Mouse (Mus musculus) ES-CJ7 (cell line): ENCODE measurements at regions not wholly inside any gene's neighbourhood (a gene's known extent, or its start where the extent isn't known, plus 50 kb on each side); places are given as distances from the start of the nearest gene placed in this dataset.

ENCODE experiments used
- DNase-seq: peaks from one replicate; pipeline ENCODE4 v3.0.0; 2011; ENCODE audit warnings: low read depth, low spot score

DNA sequence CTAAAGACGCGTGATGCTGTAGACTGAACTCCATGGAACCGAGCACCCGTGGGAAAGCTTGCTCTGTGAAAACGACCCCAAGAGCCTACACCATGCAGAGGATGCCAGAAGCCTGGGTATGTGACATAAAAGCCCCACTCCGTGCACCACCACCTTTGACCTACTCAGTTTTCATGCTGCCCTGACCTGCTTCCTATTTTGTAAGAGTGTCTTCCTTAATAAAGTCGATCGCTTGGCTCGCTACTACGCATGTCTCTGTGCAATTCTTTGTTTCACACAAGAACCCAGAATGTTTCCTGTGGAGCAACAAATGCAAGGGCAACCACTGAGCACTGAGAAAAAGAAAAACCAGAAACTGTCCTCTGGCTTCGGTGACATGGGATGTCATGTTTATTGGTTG is 60.5 kb downstream of the Sec61b start:
- DNase-seq, result no peak

DNA sequence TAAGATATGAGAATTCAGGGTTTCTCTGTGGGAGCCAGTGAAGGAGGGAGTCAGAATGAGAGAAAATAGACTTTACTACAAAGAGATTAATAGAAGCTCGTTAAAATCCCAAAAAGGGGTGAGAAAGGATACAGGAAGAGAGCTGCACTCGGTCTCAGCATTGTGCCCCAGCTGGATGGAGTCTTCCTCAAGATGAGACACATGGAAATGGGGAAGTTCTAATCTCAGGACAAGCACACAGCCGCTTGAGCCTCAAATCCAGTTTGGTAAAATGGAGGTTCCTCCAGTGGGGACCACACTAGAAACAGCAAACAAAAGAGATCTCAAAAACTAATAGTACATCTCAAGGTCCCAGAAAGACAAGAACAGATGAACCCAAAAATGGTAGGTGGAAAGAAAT is 93.2 kb downstream of the Sec61b start:
- DNase-seq, result no peak

DNA sequence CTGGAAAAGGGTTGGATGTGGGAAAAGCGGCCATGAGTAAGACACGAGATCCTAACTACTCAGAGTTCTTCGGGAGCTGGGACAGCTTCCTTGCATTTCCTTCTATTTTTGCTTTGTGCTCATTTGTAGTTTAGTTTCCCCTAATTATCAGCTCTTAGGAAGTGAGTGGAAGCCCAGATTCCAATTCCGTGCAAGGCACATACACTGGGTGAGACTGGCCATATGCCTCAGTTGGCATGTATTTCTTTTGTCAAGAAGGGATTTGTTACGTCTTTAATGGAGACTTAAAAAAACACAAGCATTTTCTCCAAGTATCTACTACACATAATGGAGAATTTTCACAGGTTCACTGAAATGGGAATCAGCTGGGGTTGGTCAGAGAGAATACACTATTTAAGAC is 96.4 kb downstream of the Sec61b start:
- no peak for DNase-seq

DNA sequence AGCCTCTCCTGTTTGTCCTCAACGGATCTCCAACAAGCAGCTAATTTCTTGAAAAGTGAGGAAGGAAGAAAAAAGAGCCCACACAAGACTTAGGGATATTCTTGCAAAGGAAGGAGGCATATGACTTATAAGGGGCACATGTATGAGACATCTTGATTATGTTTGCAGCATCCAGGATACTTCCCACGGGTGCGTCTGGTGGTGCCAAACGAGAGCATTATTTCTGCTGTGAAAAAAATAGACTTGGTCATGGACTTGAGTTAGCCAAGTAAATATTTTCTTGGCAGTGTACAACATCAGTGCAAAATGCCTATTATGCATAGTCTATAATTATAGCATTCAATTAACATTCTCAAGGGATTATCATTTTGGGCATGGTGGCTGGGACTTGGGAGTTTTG is 101.6 kb downstream of the Sec61b start:
- no peak for DNase-seq

DNA sequence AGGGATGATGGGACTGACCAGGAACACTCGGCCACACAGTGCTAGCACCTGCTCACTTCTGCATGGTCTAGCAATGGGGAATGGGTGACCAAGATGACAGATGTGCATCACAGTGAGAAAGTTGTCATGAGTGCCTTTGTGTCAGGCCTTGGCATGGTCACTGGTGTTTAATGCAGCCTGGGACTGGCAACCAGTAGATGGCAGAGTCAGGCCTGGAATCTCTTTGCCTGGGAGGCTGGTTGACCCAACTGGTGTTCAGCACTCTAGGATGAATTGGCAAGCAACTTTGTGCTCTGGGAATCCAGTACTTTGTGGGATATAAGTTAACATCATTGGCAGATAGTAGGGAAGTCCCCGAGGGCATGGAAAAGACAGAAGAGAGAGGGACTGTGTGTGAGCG is 103.0 kb downstream of the Sec61b start:
- DNase-seq, result no peak

DNA sequence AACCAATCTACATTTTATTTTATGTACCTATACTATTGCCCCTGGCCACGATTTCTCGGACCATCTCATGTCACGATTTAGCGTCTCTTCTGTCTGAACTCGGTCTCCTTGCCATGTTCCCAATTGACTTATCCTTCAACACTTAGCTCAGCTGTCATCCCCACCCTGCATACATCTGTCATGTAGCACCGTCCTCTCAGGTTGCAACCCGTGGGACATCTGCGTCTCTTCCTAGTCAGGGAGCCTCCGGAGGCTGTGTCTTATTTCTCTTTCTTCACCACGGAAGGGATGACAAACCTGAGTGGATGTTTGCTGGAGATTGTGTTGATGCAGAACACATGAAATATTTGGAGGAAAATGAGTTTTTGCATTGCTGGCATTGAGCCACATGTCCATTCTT is 104.2 kb downstream of the Sec61b start:
- no peak for DNase-seq

DNA sequence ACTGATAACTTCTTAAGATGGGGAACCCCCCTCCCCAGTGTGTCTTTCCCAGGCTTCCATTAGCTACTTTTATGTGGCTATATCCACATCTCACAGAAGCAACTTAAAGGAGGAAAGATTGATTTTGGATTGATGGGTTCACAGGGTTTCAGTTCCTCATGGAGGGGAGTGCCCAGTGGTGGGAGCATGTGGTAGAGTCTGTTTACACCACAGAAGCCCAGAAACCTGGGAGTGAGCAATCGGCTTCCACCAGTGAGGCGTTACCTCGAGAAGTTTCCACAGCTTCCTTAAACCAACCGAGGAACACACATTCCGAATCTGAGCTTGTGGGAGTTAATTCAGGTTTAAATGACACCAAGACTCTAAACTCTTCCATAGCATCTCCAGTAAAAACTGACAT is 106.1 kb downstream of the Sec61b start:
- DNase-seq, result no peak

DNA sequence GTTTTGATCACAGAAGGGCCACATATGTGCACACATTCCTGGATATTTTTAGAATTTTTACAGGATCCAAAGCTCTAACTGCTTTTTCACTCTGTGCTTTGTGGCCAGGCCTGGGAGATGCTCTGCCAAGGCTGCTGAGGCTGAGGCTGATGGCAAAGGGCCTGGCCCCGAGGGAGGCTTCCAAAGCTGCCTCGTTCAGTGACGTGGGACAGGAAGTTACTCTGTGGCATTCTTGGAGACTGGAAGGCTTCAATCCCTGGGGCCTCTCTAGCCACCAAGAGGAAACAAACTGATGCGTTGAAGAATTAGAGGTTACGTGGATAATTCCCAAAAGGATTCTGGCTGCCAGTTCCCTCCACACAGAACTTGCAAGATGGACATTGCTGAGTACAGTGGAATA is 112.8 kb downstream of the Sec61b start:
- DNase-seq, result no peak

DNA sequence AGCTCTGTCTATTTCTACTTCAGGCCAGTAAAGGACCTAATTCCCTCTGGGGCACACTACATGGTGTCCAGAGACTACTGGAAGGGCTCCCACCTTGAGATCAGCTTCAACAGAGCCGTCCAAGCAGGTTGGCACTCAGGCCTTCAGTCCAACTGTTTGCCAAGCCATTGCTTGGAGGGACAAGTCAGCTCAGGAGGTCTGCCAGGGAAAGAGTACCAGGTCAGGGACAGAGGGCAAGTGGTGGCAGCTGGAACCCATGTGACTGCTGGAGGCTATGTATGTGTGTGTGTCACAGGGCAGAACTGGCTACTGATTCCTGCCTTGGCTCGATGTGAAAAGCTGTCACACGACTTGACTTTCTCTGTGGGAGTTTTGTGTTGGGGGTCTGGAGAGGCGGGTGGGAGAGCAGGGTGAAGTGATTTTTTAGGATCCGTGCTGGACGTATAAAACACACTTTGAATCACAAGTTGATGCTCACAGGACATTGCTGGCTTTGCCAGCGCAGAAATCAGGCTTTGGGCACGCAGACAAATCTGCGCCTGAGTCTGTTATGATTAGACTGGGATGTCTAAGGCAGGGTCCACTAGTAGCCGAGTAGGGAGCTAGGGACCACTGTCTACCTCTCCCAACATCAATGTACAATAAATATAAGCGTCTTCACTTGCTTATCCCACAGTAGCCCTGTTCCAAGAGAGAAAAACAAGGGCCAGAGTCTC is 118.0 kb downstream of the Sec61b start:
- DNase-seq, result no peak

DNA sequence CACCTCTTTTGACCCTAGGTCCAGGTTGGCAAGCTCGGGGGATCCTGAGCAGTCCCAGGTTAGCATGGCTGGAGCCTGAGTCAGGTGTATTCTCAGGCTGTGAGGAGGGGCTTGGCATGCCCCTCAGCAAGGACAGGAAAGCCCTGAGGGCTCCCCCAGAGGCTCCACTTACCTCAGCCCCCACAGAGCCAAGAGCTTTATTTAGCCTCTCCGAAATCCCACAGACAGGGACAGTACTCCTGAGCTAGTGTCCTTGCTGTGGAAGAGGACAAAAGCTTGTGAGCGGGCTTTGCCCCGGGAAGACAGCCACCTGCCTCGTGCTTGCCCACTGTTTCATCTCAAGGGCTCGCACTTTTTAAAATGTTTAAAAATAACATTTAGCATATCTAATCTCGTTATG is 118.7 kb downstream of the Sec61b start:
- DNase-seq, result no peak

DNA sequence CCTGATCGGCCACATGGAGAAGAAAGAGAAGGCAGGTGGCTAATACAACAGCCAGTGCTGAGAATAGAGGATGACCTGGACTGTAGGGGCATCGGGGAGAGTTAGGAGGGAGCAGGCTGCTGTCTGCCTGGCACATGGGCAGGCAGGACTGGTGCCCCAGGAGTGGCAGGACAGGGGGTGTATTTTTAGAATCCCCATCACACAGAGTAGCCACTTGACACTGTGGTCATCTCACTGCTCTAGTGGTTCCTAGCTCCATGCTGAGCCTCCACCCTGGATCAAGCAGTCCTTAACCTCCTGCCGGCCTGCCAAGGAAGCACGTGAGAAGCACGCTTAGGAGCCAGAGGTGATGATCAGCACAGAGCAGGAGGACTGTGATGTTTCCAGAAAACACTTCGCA is 119.7 kb downstream of the Sec61b start:
- DNase-seq, result no peak

DNA sequence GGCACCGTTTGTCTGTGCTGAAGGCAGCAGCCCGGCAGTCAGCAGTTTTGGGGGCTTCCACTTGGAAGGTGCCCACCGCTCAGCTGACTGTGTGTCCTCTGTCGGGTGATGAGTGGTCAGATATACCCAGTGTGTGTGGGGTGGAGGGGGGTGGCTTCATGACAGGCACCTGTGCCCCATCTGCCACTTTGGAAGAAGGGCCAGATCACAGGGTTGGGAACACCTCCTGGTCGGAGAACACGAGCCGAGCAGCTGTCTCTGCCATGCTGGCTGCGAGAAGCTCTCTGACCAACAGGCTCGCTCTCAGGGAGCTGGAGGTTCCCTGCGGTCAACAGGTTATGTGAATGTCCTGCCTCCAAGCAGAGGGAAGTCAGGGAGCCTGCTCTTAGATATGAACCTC is 121.4 kb downstream of the Sec61b start:
- DNase-seq, result no peak

DNA sequence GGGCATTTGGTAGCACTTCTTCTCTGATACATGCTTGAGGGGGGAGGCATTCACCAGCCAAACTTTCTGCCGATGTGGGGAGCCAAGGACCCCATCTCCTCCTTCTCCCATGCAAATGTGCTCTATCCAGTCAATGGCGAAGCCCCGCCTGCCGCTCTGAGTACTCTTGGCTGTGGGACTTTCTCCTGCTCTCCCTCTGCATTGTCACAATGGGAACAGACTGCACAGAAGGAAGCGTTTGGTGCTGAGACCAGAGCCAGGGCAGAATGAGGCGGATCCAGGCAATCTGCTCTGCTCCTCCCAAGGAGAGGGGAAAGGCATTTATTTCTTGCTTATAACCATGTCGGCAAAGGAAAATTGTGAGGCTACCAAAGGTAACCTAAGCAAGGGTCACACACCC is 123.1 kb downstream of the Sec61b start:
- peak; percentile 4 for DNase-seq

DNA sequence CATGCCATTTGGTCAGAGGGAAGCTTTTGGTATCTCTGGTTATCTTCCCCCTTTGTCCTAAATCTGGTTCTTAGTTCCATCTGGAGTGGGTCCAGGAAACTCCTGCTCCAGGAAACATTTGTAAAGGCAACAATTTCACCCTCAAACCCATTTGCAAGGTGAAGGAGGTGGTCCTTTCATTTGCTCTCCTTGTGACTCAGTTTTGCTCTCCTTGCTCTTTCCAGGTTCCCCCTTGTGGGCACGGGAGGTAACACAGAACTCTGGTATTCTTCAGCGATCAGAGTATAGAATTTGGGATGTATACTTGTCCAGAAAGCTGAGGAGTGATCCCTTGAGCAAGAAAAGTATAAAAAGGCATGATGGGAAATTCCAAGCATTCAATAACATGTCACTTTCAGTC is 123.8 kb downstream of the Sec61b start:
- DNase-seq, result peak; percentile 21

DNA sequence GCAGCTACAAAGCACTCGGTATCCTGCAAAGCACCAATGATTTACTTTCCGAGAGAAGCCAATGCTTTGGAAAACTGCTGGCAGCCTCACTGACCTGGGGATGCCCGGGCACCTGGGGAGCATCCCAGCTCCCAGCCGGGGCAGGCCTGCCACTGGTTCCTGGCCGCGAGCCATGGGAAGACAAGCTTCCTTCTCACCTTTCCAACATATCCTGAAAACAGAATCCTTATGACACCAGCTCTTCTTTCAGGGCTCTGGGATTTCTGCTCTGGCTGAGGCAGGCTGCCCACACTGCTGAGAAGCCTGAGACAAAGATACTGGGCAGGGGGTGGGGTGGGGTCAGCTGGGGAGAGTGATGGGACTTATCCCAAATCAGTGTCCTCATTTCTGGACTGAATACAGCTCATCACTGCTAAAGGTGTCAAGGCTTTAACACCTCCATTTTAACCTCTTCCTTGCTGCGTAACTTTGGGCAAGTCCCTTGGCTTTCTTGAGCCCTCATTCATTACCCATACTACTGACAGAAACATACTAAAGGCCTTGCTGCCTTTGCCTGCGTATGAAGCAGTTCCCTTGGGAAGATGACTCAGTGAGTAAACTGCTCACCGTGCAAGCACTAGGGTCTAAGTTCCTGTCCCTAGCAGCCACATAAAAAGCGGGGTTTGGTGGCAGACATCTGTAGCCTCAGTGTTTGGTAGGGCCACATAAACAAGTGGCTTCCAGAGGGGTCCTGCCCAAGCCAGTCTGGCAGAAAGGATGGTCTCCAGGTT is 127.0 kb downstream of the Sec61b start:
- DNase-seq, result no peak

DNA sequence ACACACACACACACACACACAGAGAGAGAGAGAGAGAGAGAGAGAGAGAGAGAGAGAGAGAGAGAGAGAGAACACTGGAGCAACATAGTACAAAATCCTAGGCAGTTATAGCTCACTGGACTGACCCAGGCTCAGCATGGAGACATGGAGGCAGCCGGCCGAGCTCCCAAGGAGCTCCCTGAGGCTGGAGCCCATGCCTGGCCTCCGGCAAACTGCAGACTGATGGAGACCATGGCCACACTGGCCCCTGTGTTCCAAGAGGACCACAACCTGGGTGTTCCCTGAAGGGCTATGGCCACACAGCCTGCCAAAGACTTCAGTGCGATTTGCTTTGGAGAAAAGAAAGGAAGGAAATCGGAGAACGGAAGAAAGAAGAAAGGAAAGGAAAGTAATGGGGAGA is 128.9 kb downstream of the Sec61b start:
- DNase-seq, result no peak

DNA sequence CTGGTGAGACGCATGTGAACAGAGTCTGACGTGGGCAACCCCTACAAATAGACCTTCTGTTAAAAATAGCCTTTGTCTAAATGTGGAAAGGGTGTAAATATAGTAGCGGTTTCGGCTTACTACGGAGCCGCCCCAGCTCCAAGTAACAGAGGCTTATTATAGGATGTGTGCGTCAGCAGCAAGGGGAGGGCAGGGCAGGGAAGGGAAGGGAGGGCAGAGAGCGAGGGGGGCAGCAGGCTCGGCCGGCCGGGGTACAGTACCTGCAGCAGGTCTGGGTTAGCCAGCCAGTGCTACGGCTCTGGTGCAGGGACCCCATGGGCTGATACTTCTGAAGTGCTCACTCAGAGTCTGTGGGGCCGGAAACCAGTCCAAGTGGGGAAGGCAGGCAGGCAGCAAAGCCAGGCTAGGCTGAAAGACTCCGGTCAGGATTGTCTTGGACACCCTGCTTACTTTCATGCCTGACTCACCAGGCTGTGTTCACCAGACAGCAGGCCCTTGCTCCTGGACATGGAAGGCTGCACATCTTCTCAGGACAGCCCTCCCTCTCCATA is 129.5 kb downstream of the Sec61b start:
- no peak for DNase-seq

DNA sequence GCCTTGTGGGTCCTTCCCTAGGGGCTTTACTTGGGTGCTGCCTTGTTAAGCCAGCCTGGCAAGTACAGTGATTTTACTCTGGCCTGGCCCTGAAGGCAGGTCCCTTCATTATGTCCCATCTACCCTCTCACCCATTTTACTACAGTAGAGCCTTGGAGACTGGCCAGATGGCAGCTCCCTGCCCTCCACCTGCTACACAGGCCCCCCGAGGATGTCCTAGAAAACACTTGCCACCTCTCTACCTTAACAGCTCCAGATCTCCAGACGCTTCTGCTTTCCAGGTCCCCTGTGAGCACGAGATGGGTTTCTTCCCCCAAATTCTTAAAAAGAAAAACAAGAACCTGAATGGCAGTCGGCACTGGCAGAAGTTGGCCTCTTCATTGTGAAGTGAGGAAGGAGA is 131.2 kb downstream of the Sec61b start:
- no peak for DNase-seq

DNA sequence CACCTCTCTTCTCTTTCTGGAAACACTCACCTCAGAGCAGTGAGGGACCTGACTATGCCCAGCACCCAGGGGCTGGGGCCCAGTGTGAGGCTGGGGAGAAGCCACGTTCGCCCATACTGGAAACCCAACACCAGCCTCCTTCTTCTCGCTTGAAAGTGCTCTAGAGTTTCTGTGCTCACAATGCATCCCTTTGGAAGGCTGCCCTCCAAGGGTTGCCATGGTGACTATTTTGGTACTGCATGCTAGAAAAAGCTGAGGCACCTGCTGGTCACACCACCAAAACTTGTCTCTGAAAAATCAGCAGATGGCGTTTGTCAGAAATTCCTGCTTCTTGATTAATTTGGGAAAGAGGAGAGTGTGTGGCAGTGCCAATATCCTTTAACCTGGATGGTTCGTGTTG is 134.2 kb downstream of the Sec61b start:
- DNase-seq, result no peak

DNA sequence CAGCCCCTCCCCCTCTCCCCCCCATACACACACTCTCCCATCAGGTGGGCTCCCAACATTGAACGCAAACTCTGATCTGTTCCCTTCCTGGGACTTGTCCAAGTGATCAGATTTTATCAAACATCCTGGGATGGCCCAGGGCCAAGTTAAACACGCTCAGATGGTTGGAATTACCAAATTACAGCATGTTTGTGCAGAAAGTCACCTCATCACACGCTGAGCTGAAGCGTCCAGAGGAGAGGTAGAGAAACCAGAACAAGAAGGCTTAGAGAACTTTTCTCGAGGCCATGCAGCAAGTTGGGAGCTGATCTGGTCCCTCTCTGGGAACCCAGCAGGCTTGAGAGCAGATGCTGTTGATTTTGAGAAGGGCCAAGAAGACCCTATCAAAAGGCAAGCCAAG is 136.5 kb downstream of the Sec61b start:
- no peak for DNase-seq

DNA sequence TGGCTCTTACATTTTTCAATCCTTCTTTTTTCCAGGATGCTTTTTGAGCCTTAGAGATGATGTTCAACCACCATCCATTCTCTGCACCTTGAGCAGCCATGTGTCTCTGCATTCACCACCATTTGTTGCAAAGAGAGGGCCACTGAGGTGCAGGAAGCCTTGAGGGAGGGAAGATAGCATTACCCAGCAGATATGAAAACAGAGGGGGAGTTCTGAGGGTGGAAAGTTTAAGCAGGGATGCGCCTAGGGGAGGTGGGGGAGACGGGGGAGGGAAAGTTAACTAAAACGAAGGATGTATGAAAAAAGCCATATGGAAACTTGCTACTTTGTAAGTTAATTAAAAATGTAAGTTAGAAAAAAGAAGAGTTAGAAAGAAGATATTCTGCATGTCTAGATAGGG is 142.1 kb downstream of the Sec61b start:
- no peak for DNase-seq

DNA sequence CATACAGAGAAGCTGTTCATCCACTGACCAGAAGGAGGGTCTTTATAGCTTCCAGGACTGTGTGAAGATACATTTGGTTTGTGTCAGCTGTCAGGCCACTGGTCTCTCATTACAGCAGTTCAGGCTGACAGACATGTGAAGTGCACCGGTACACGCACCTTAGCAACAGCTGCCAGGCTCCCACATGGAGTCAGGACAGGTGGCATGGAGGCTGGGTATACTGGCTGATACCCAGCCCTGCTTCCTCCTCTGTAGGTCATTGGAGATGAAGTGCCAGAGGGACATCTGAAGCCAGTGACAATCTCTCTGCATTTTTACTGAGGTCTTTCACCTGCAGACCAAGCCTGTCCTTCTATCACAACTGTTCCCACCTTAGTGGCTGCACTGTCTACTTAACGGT is 146.2 kb downstream of the Sec61b start:
- no peak for DNase-seq
